Mouse (Mus musculus): ENCODE results near the gene Scube1. TPM values are rescaled to one million over a fixed set of nuclear protein-coding genes. Genes with fewer than 3 reads are reported as not detected.

The Scube1 gene
- total and polyA plus RNA-seq, 2 experiments from 2014 or later = 3.3 to 13.4 TPM

GRCm38 (mm10) chr15:83572132-83572531, 152.7 kb downstream of the Scube1 start:
- Histone ChIP-seq H3K4me2 (ENCODE audit: low read depth, low read length) (no peak overlapping the region), H3K27me3 (ENCODE audit: insufficient read depth, low read length) (no peaks in the 10 kb centered on the region), H3K9me3 (ENCODE audit: low read length) (no peaks in the 10 kb centered on the region), H3K4me1 (ENCODE audit: insufficient read depth, low read length) (no peaks in the 10 kb centered on the region), H3K9ac (replicated peaks; ENCODE audit: low read length) (no peak overlapping the region), H3K27ac (no peak overlapping the region), H3K36me3 (ENCODE audit: insufficient read depth, low read length) (peaks cover 18% of the 10 kb centered on the region), H3K4me3 (ENCODE audit: low read length) (no peak overlapping the region)
- TF ChIP-seq CTCF (IDR thresholded peaks at IDR 0.05; ENCODE audit: low read depth) = no peak
- ATAC-seq (no peak), DNase-seq (ENCODE audit: low spot score) (no peak)
- 91% methylated on average over 4 of the region's 4 CpGs for WGBS

- Histone ChIP-seq H3K9me3 (ENCODE audit: low read length) (no peaks in the 10 kb centered on the region), H3K27ac (no peak overlapping the region), H3K36me3 (ENCODE audit: insufficient read depth, low read length) (peaks cover 13% of the 10 kb centered on the region), H3K27me3 (ENCODE audit: insufficient read depth, low read length) (no peaks in the 10 kb centered on the region), H3K4me1 (ENCODE audit: insufficient read depth, low read length) (no peaks in the 10 kb centered on the region), H3K9ac (replicated peaks; ENCODE audit: low read length) (no peak overlapping the region), H3K4me3 (ENCODE audit: low read length) (no peak overlapping the region), H3K4me2 (ENCODE audit: low read depth, low read length) (no peak overlapping the region)
- ATAC-seq (no peak), DNase-seq (ENCODE audit: low spot score) (no peak)
- no peak for TF ChIP-seq CTCF (IDR thresholded peaks at IDR 0.05; ENCODE audit: low read depth)
- 83% methylated on average over 5 of the region's 5 CpGs for WGBS
These were observed 153.2 kb downstream of the Scube1 start for GRCm38 (mm10) chr15:83571636-83572035.

GRCm38 (mm10) chr15:83570641-83571040, 154.2 kb downstream of the Scube1 start:
- H3K36me3 ChIP-seq (ENCODE audit: insufficient read depth, low read length) = 0 out of 2 replicates have a peak, but pooled peaks cover 3% of the 10 kb centered on the region
- no peaks in the 10 kb centered on the region for H3K27me3 ChIP-seq (ENCODE audit: insufficient read depth, low read length)
- no peak for ATAC-seq
- H3K4me1 ChIP-seq (ENCODE audit: insufficient read depth, low read length) = no peaks in the 10 kb centered on the region
- WGBS = 76% methylated on average over 2 of the region's 2 CpGs
- no peak overlapping the region for H3K4me2 ChIP-seq (ENCODE audit: low read depth, low read length)
- no peak overlapping the region for H3K9ac ChIP-seq (replicated peaks; ENCODE audit: low read length)
- TF ChIP-seq CTCF (IDR thresholded peaks at IDR 0.05; ENCODE audit: low read depth) = no peak
- H3K27ac ChIP-seq = no peak overlapping the region
- no peak for DNase-seq (ENCODE audit: low spot score)
- H3K9me3 ChIP-seq (ENCODE audit: low read length) = no peaks in the 10 kb centered on the region
- H3K4me3 ChIP-seq (ENCODE audit: low read length) = no peak overlapping the region

GRCm38 (mm10) chr15:83569682-83570081, 155.1 kb downstream of the Scube1 start:
- Histone ChIP-seq H3K27me3 (ENCODE audit: insufficient read depth, low read length) (no peaks in the 10 kb centered on the region), H3K27ac (no peak overlapping the region), H3K4me2 (ENCODE audit: low read depth, low read length) (no peak overlapping the region), H3K4me3 (ENCODE audit: low read length) (no peak overlapping the region), H3K9ac (replicated peaks; ENCODE audit: low read length) (no peak overlapping the region), H3K9me3 (ENCODE audit: low read length) (no peaks in the 10 kb centered on the region), H3K36me3 (ENCODE audit: insufficient read depth, low read length) (no peaks in the 10 kb centered on the region), H3K4me1 (ENCODE audit: insufficient read depth, low read length) (no peaks in the 10 kb centered on the region)
- no peak for DNase-seq (ENCODE audit: low spot score)
- ATAC-seq = no peak
- TF ChIP-seq CTCF (IDR thresholded peaks at IDR 0.05; ENCODE audit: low read depth) = no peak
- WGBS = 62% methylated on average over 11 of the region's 11 CpGs

GRCm38 (mm10) chr15:83568544-83568943, 156.3 kb downstream of the Scube1 start:
- Histone ChIP-seq H3K27ac (no peak overlapping the region), H3K4me2 (ENCODE audit: low read depth, low read length) (no peak overlapping the region), H3K4me1 (ENCODE audit: insufficient read depth, low read length) (peaks cover 6% of the 10 kb centered on the region; the same call in 1 of the 2 replicates), H3K9me3 (ENCODE audit: low read length) (no peaks in the 10 kb centered on the region), H3K27me3 (ENCODE audit: insufficient read depth, low read length) (no peaks in the 10 kb centered on the region), H3K9ac (replicated peaks; ENCODE audit: low read length) (no peak overlapping the region), H3K4me3 (ENCODE audit: low read length) (no peak overlapping the region), H3K36me3 (ENCODE audit: insufficient read depth, low read length) (no peaks in the 10 kb centered on the region)
- 93% methylated on average over 5 of the region's 5 CpGs for WGBS
- ATAC-seq = no peak
- no peak for TF ChIP-seq CTCF (IDR thresholded peaks at IDR 0.05; ENCODE audit: low read depth)
- DNase-seq (ENCODE audit: low spot score) = no peak

- Histone ChIP-seq H3K9ac (replicated peaks; ENCODE audit: low read length) (no peak overlapping the region), H3K4me2 (ENCODE audit: low read depth, low read length) (no peak overlapping the region), H3K4me3 (ENCODE audit: low read length) (no peak overlapping the region), H3K27me3 (ENCODE audit: insufficient read depth, low read length) (no peaks in the 10 kb centered on the region), H3K4me1 (ENCODE audit: insufficient read depth, low read length) (peaks cover 12% of the 10 kb centered on the region; the same call in 1 of the 2 replicates), H3K36me3 (ENCODE audit: insufficient read depth, low read length) (no peaks in the 10 kb centered on the region), H3K9me3 (ENCODE audit: low read length) (no peaks in the 10 kb centered on the region), H3K27ac (no peak overlapping the region)
- ATAC-seq (no peak), DNase-seq (ENCODE audit: low spot score) (no peak)
- 86% methylated on average over 3 of the region's 3 CpGs for WGBS
- TF ChIP-seq CTCF (IDR thresholded peaks at IDR 0.05; ENCODE audit: low read depth) = no peak
These were observed 157.1 kb downstream of the Scube1 start for GRCm38 (mm10) chr15:83567728-83568127.

GRCm38 (mm10) chr15:83566006-83566405, 158.8 kb downstream of the Scube1 start:
- 67% methylated on average over 5 of the region's 5 CpGs for WGBS
- no peak for ATAC-seq
- no peaks in the 10 kb centered on the region for H3K36me3 ChIP-seq (ENCODE audit: insufficient read depth, low read length)

More at GRCm38 (mm10) chr15:83566006-83566405, 158.8 kb downstream of the Scube1 start:
- peaks cover 12% of the 10 kb centered on the region; the same call in 1 of the 2 replicates for H3K4me1 ChIP-seq (ENCODE audit: insufficient read depth, low read length)
- H3K4me3 ChIP-seq (ENCODE audit: low read length) = no peak overlapping the region
- H3K27ac ChIP-seq = no peak overlapping the region
- no peaks in the 10 kb centered on the region for H3K9me3 ChIP-seq (ENCODE audit: low read length)
- no peak overlapping the region for H3K4me2 ChIP-seq (ENCODE audit: low read depth, low read length)
- no peak for TF ChIP-seq CTCF (IDR thresholded peaks at IDR 0.05; ENCODE audit: low read depth)
- DNase-seq (ENCODE audit: low spot score) = no peak
- H3K9ac ChIP-seq (replicated peaks; ENCODE audit: low read length) = no peak overlapping the region
- no peaks in the 10 kb centered on the region for H3K27me3 ChIP-seq (ENCODE audit: insufficient read depth, low read length)

All from hindbrain, postnatal 0 days (tissue).